Mouse (Mus musculus) liver, embryonic 15.5 days (tissue): Measurements from ENCODE around the gene Hspa1l. TPM values are rescaled to one million over a fixed set of nuclear protein-coding genes. Genes with fewer than 3 reads are reported as not detected.

Experiments
- ATAC-seq: fragments of 200-750 bp; cut with Nextera tagmentation; 2 replicates; pipeline ENCODE4 v1.8.0; 2017; ENCODE audit warnings: moderate number of reproducible peaks, mild to moderate bottlenecking, moderate library complexity; ENCODE audit not compliant: insufficient read depth
- H3K27ac ChIP-seq: fragments of 300-500 bp; sonication (generic); replicated peaks from 2 replicates; pipeline ENCODE4 v1.5.1; 2015; ENCODE audit warnings: mild to moderate bottlenecking, inconsistent platforms
- H3K27me3 ChIP-seq: fragments of 300-500 bp; sonication (generic); 2 replicates; pipeline ENCODE4 v1.6.1; 2015; ENCODE audit warnings: mild to moderate bottlenecking, inconsistent platforms
- H3K36me3 ChIP-seq: fragments of 300-500 bp; sonication (generic); replicated peaks from 2 replicates; pipeline ENCODE4 v1.6.1; 2015; ENCODE audit warnings: moderate library complexity, mild to moderate bottlenecking, inconsistent platforms
- H3K4me1 ChIP-seq: fragments of 300-500 bp; sonication (generic); replicated peaks from 2 replicates; pipeline ENCODE4 v1.6.1; 2015; ENCODE audit warnings: inconsistent platforms
- H3K4me2 ChIP-seq: fragments of 300-500 bp; sonication (generic); 2 replicates; pipeline ENCODE4 v1.6.1; 2015; ENCODE audit warnings: moderate library complexity, mild to moderate bottlenecking, inconsistent platforms
- H3K4me3 ChIP-seq: fragments of 300-500 bp; sonication (generic); replicated peaks from 2 replicates; pipeline ENCODE4 v1.5.1; 2015; ENCODE audit warnings: mild to moderate bottlenecking, inconsistent platforms
- H3K9ac ChIP-seq: fragments of 300-500 bp; sonication (generic); 2 replicates; pipeline ENCODE4 v1.6.1; 2015; ENCODE audit warnings: moderate library complexity, mild to moderate bottlenecking, inconsistent platforms
- H3K9me3 ChIP-seq: fragments of 300-500 bp; sonication (generic); replicated peaks from 2 replicates; pipeline ENCODE4 v1.6.1; 2016; ENCODE audit warnings: inconsistent platforms
- WGBS: fragments of 180-500 bp; shearing (Covaris S2); methylation state at CpG from one replicate; pipeline ENCODE4 v1.1.7; 2015; ENCODE audit warnings: mixed read lengths; ENCODE audit not compliant: insufficient replicate concordance; 5-methylcytosine and 5-hydroxymethylcytosine counted together
- polyA plus RNA-seq: library from polyadenylated mRNA; unstranded; fragments of >200 nt; fragmentation: Nextera tagmentation; extraction: Ambion mirVana; gene quantifications from 2 replicates; pipeline ENCODE4 v1.2.1, GENCODE M21; 2015

Gene Hspa1l
- polyA plus RNA-seq, 1 experiment from 2014 or later, result 0.25 TPM

DNA sequence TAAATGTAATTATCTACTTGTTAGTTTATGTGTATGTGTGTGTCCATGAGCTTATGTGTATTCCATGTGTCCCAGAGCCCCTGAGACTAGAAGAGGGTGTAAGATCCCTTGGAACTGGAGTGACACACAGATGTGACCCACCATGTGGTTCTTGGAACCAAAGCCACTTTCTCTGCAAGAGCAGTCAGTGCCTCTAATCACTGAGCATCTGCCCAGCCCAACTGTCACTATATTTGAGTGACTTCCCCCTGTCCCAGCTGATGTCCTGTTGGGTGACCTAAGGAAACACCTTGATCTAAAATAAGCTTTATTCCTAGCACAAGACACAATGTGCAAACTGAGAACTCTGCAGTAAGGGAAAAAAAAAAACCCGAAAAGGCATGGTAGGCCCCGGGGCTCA lies 55.8 kb downstream of the Hspa1l start:
- no peaks in the 10 kb centered on the region for H3K9me3 ChIP-seq
- no peaks in the 10 kb centered on the region for H3K27me3 ChIP-seq
- H3K4me2 ChIP-seq, result no peak overlapping the region
- H3K9ac ChIP-seq, result no peak overlapping the region
- no peak overlapping the region for H3K4me3 ChIP-seq
- H3K36me3 ChIP-seq, result no peaks in the 10 kb centered on the region
- no peak overlapping the region for H3K27ac ChIP-seq
- no peak for ATAC-seq
- peaks cover 65% of the 10 kb centered on the region for H3K4me1 ChIP-seq
- 54% methylated on average over 2 of the region's 2 CpGs for WGBS

Other genes starting within 250 kb of the Hspa1l start
- gene C4b, start 228.8 kb upstream of the Hspa1l start, polyA plus RNA-seq, result 9.8 and 17.1 TPM in 2 replicates
- gene Cyp21a1, start 168.1 kb upstream of the Hspa1l start, polyA plus RNA-seq, result 0.24 and 0.50 TPM in 2 replicates
- 12.0 and 14.1 TPM in 2 replicates for gene Stk19, start 135.8 kb upstream of the Hspa1l start, polyA plus RNA-seq
- 29.8 and 31.2 TPM in 2 replicates for gene Dxo, start 135.7 kb upstream of the Hspa1l start, polyA plus RNA-seq
- gene Skiv2l, start 122.5 kb upstream of the Hspa1l start, polyA plus RNA-seq, result 24.5 and 29.2 TPM in 2 replicates
- 45.6 and 46.7 TPM in 2 replicates for gene Nelfe, start 122.3 kb upstream of the Hspa1l start, polyA plus RNA-seq
- 281 and 374 TPM in 2 replicates for gene Cfb, start 110.2 kb upstream of the Hspa1l start, polyA plus RNA-seq
- 0.41 and 0.64 TPM in 2 replicates for gene Zbtb12, start 93.2 kb upstream of the Hspa1l start, polyA plus RNA-seq
- 0.07 TPM in 1 of 2 replicates, not detected in the other for gene Gm20547, start 90.7 kb upstream of the Hspa1l start, polyA plus RNA-seq
- 25.2 and 26.5 TPM in 2 replicates for gene C2, start 74.4 kb upstream of the Hspa1l start, polyA plus RNA-seq
- gene Ehmt2, start 74.2 kb upstream of the Hspa1l start, polyA plus RNA-seq, result 14.6 and 15.1 TPM in 2 replicates
- 3.0 and 3.1 TPM in 2 replicates for gene Slc44a4, start 58.2 kb upstream of the Hspa1l start, polyA plus RNA-seq
- gene Neu1, start 41.5 kb upstream of the Hspa1l start, polyA plus RNA-seq, result 17.1 and 19.8 TPM in 2 replicates
- 0.06 and 0.14 TPM in 2 replicates for gene Hspa1b, start 13.5 kb upstream of the Hspa1l start, polyA plus RNA-seq
- gene Gm20481, start 2.8 kb upstream of the Hspa1l start, polyA plus RNA-seq, result 0.32 TPM in 1 of 2 replicates, not detected in the other
- 0.96 and 1.6 TPM in 2 replicates for gene Hspa1a, start 547 bp upstream of the Hspa1l start, polyA plus RNA-seq
- gene Lsm2, start 9.2 kb downstream of the Hspa1l start, polyA plus RNA-seq, result 120 and 123 TPM in 2 replicates
- 99.0 and 133 TPM in 2 replicates for gene Vars, start 28.3 kb downstream of the Hspa1l start, polyA plus RNA-seq
- gene Vwa7, start 43.9 kb downstream of the Hspa1l start, polyA plus RNA-seq, result 0.09 and 0.12 TPM in 2 replicates
- 2.2 and 2.3 TPM in 2 replicates for gene Sapcd1, start 55.3 kb downstream of the Hspa1l start, polyA plus RNA-seq
- gene Msh5, start 74.0 kb downstream of the Hspa1l start, polyA plus RNA-seq, result 3.4 and 4.3 TPM in 2 replicates
- 120 and 122 TPM in 2 replicates for gene Clic1, start 77.3 kb downstream of the Hspa1l start, polyA plus RNA-seq
- gene Ddah2, start 86.3 kb downstream of the Hspa1l start, polyA plus RNA-seq, result 18.6 and 22.8 TPM in 2 replicates
- 0.21 and 0.40 TPM in 2 replicates for gene Ly6g6c, start 92.7 kb downstream of the Hspa1l start, polyA plus RNA-seq
- gene Mpig6b, start 93.5 kb downstream of the Hspa1l start, polyA plus RNA-seq, result 3.2 and 4.4 TPM in 2 replicates
- 0.12 and 0.26 TPM in 2 replicates for gene Ly6g6e, start 104.2 kb downstream of the Hspa1l start, polyA plus RNA-seq
- gene Ly6g6d, start 105.4 kb downstream of the Hspa1l start, polyA plus RNA-seq, result 0.41 and 0.70 TPM in 2 replicates
- 5.1 and 7.0 TPM in 2 replicates for gene Ly6g6f, start 112.9 kb downstream of the Hspa1l start, polyA plus RNA-seq
- 50.0 and 53.2 TPM in 2 replicates for gene Abhd16a, start 116.6 kb downstream of the Hspa1l start, polyA plus RNA-seq
- not detected in 2 replicates for gene Ly6g5c, start 135.6 kb downstream of the Hspa1l start, polyA plus RNA-seq
- 0.23 and 0.24 TPM in 2 replicates for gene Ly6g5b, start 142.7 kb downstream of the Hspa1l start, polyA plus RNA-seq
- 12.8 and 15.5 TPM in 2 replicates for gene Gpank1, start 148.8 kb downstream of the Hspa1l start, polyA plus RNA-seq
- gene Csnk2b, start 149.3 kb downstream of the Hspa1l start, polyA plus RNA-seq, result 125 TPM in 2 replicates
- 2.2 and 2.5 TPM in 2 replicates for gene D17H6S53E, start 153.7 kb downstream of the Hspa1l start, polyA plus RNA-seq
- 853 and 907 TPM in 2 replicates for gene Apom, start 159.3 kb downstream of the Hspa1l start, polyA plus RNA-seq
- gene Bag6, start 162.5 kb downstream of the Hspa1l start, polyA plus RNA-seq, result 19.3 and 20.0 TPM in 2 replicates
- 46.9 and 52.2 TPM in 2 replicates for gene Prrc2a, start 192.2 kb downstream of the Hspa1l start, polyA plus RNA-seq
- gene Aif1, start 203.4 kb downstream of the Hspa1l start, polyA plus RNA-seq, result 20.5 and 22.2 TPM in 2 replicates
- gene Lst1, start 215.7 kb downstream of the Hspa1l start, polyA plus RNA-seq, result 40.1 and 40.2 TPM in 2 replicates
- 1.2 and 2.0 TPM in 2 replicates for gene Ltb, start 221.7 kb downstream of the Hspa1l start, polyA plus RNA-seq
- gene Tnf, start 229.3 kb downstream of the Hspa1l start, polyA plus RNA-seq, result 0.31 and 0.36 TPM in 2 replicates
- gene Lta, start 232.6 kb downstream of the Hspa1l start, polyA plus RNA-seq, result 0.06 TPM in 1 of 2 replicates, not detected in the other
- gene Gm16181, start 248.1 kb downstream of the Hspa1l start, polyA plus RNA-seq, result 0.24 TPM in 1 of 2 replicates, not detected in the other